Mouse (Mus musculus) embryonic facial prominence, embryonic 13.5 days (tissue): ENCODE results near the gene Cnr2. TPM values are rescaled to one million over a fixed set of nuclear protein-coding genes. Genes with fewer than 3 reads are reported as not detected.
"Not testable (repeated sequence)": the region's sequence is repeated elsewhere in the genome, so short reads cannot be mapped to it uniquely, and the experiment has no call there.

Source experiments
- ATAC-seq: fragments of 200-750 bp; cut with Nextera tagmentation; 2 replicates; pipeline ENCODE4 v1.8.0; 2017; ENCODE audit warnings: low read depth; ENCODE audit not compliant: insufficient number of reproducible peaks, insufficient read depth, low FRiP score, low TSS enrichment
- H3K27ac ChIP-seq: fragments of 300-500 bp; sonication (generic); 2 replicates; pipeline ENCODE4 v1.5.1; 2015; ENCODE audit warnings: moderate library complexity, mild to moderate bottlenecking, inconsistent platforms
- H3K27me3 ChIP-seq: fragments of 300-500 bp; sonication (generic); 2 replicates; pipeline ENCODE4 v1.6.1; 2015; ENCODE audit warnings: mild to moderate bottlenecking, inconsistent platforms
- H3K36me3 ChIP-seq: fragments of 300-500 bp; sonication (generic); 2 replicates; pipeline ENCODE4 v1.6.1; 2015; ENCODE audit warnings: mild to moderate bottlenecking, inconsistent platforms
- H3K4me1 ChIP-seq: fragments of 300-500 bp; sonication (generic); 2 replicates; pipeline ENCODE4 v1.6.1; 2015; ENCODE audit warnings: inconsistent platforms
- H3K4me2 ChIP-seq: fragments of 300-500 bp; sonication (generic); 2 replicates; pipeline ENCODE4 v1.6.1; 2015; ENCODE audit warnings: moderate library complexity, mild to moderate bottlenecking, inconsistent platforms
- H3K4me3 ChIP-seq: fragments of 300-500 bp; sonication (generic); 2 replicates; pipeline ENCODE4 v1.5.1; 2015; ENCODE audit warnings: mild to moderate bottlenecking, inconsistent platforms
- H3K9ac ChIP-seq: fragments of 300-500 bp; sonication (generic); 2 replicates; pipeline ENCODE4 v1.6.1; 2015; ENCODE audit warnings: mild to moderate bottlenecking, inconsistent platforms
- H3K9me3 ChIP-seq: fragments of 300-500 bp; sonication (generic); 2 replicates; pipeline ENCODE4 v1.6.1; 2016; ENCODE audit warnings: inconsistent platforms
- WGBS: fragments of 180-500 bp; shearing (Covaris S2); methylation state at CpG from one replicate; pipeline ENCODE4 v1.1.7; 2015; ENCODE audit warnings: mixed read lengths; 5-methylcytosine and 5-hydroxymethylcytosine counted together
- polyA plus RNA-seq: library from polyadenylated mRNA; unstranded; fragments of >200 nt; fragmentation: Nextera tagmentation; extraction: Ambion mirVana; gene quantifications from 2 replicates; pipeline ENCODE4 v1.2.1, GENCODE M21; 2015

The Cnr2 gene
- polyA plus RNA-seq, 1 experiment from 2014 or later = 0.51 TPM

- WGBS = 80% methylated on average over 9 of the region's 9 CpGs
- ATAC-seq = no peak
- H3K9ac ChIP-seq = no peak overlapping the region
- no peaks in the 10 kb centered on the region for H3K27me3 ChIP-seq
- H3K9me3 ChIP-seq = no peaks in the 10 kb centered on the region
- no peak overlapping the region for H3K4me2 ChIP-seq
- peaks cover 56% of the 10 kb centered on the region for H3K36me3 ChIP-seq
- no peaks in the 10 kb centered on the region for H3K4me1 ChIP-seq
- no peak overlapping the region for H3K4me3 ChIP-seq
- H3K27ac ChIP-seq = no peak overlapping the region
These were observed 33.2 kb downstream of the Cnr2 start for GRCm38 (mm10) chr4:135928376-135928775.

- H3K27me3 ChIP-seq = no peaks in the 10 kb centered on the region
- no peaks in the 10 kb centered on the region for H3K4me1 ChIP-seq
- ATAC-seq = no peak
- no peaks in the 10 kb centered on the region for H3K9me3 ChIP-seq
- 83% methylated on average over 5 of the region's 5 CpGs for WGBS
- no peak overlapping the region for H3K4me3 ChIP-seq
- no peak overlapping the region for H3K27ac ChIP-seq
- H3K4me2 ChIP-seq = no peak overlapping the region
- H3K9ac ChIP-seq = no peak overlapping the region
- H3K36me3 ChIP-seq = peaks cover 58% of the 10 kb centered on the region
These were observed 34.2 kb downstream of the Cnr2 start for GRCm38 (mm10) chr4:135929405-135929804.

GRCm38 (mm10) chr4:135929828-135930227 lies 34.6 kb downstream of the Cnr2 start:
- Histone ChIP-seq H3K4me2 (no peak overlapping the region), H3K4me1 (no peaks in the 10 kb centered on the region), H3K4me3 (no peak overlapping the region), H3K9ac (no peak overlapping the region), H3K27me3 (no peaks in the 10 kb centered on the region), H3K36me3 (peaks cover 58% of the 10 kb centered on the region), H3K9me3 (no peaks in the 10 kb centered on the region), H3K27ac (no peak overlapping the region)
- ATAC-seq = no peak
- 90% methylated on average over 9 of the region's 9 CpGs for WGBS

- Histone ChIP-seq H3K9me3 (no peaks in the 10 kb centered on the region), H3K36me3 (peaks cover 59% of the 10 kb centered on the region), H3K4me2 (no peak overlapping the region), H3K4me3 (no peak overlapping the region), H3K9ac (no peak overlapping the region), H3K27me3 (no peaks in the 10 kb centered on the region), H3K27ac (no peak overlapping the region), H3K4me1 (no peaks in the 10 kb centered on the region)
- ATAC-seq = no peak
- 90% methylated on average over 8 of the region's 8 CpGs for WGBS
These were observed 35.0 kb downstream of the Cnr2 start for GRCm38 (mm10) chr4:135930239-135930638.

- 65% methylated on average over 5 of the region's 5 CpGs for WGBS
- Histone ChIP-seq H3K4me3 (no peak overlapping the region), H3K9me3 (no peaks in the 10 kb centered on the region), H3K9ac (no peak overlapping the region), H3K27ac (no peak overlapping the region), H3K27me3 (no peaks in the 10 kb centered on the region), H3K36me3 (peaks cover 57% of the 10 kb centered on the region), H3K4me2 (no peak overlapping the region), H3K4me1 (no peaks in the 10 kb centered on the region)
- ATAC-seq = no peak
These were observed 36.6 kb downstream of the Cnr2 start for GRCm38 (mm10) chr4:135931832-135932231.

GRCm38 (mm10) chr4:135934708-135935500 lies 39.7 kb downstream of the Cnr2 start:
- 47% methylated on average over 12 of the region's 12 CpGs for WGBS
- Histone ChIP-seq H3K9ac (no peak overlapping the region), H3K4me2 (no peak overlapping the region), H3K4me1 (no peaks in the 10 kb centered on the region), H3K4me3 (no peak overlapping the region), H3K27me3 (no peaks in the 10 kb centered on the region), H3K36me3 (peaks cover 74% of the 10 kb centered on the region), H3K27ac (no peak overlapping the region), H3K9me3 (no peaks in the 10 kb centered on the region)
- no peak for ATAC-seq

GRCm38 (mm10) chr4:135935502-135935901 lies 40.3 kb downstream of the Cnr2 start:
- ATAC-seq = no peak

GRCm38 (mm10) chr4:135938858-135939257 lies 43.7 kb downstream of the Cnr2 start:
- Histone ChIP-seq H3K9ac (no peak overlapping the region), H3K36me3 (peaks cover 51% of the 10 kb centered on the region), H3K4me2 (no peak overlapping the region), H3K27me3 (no peaks in the 10 kb centered on the region), H3K4me3 (no peak overlapping the region), H3K27ac (no peak overlapping the region), H3K9me3 (no peaks in the 10 kb centered on the region), H3K4me1 (no peaks in the 10 kb centered on the region)
- WGBS = 79% methylated on average over 7 of the region's 7 CpGs
- no peak for ATAC-seq

More at GRCm38 (mm10) chr4:135935502-135935901, 40.3 kb downstream of the Cnr2 start:
- Histone ChIP-seq H3K4me2 (no peak overlapping the region), H3K36me3 (peaks cover 72% of the 10 kb centered on the region), H3K27me3 (no peaks in the 10 kb centered on the region), H3K27ac (no peak overlapping the region), H3K4me1 (no peaks in the 10 kb centered on the region), H3K9ac (no peak overlapping the region), H3K4me3 (no peak overlapping the region), H3K9me3 (no peaks in the 10 kb centered on the region)
- 50% methylated on average over 5 of the region's 5 CpGs for WGBS

- H3K4me1 ChIP-seq, H3K9me3 ChIP-seq, ATAC-seq, H3K27me3 ChIP-seq, H3K4me3 ChIP-seq, H3K27ac ChIP-seq, H3K9ac ChIP-seq, H3K4me2 ChIP-seq: not testable (repeated sequence)
- 87% methylated on average over 8 of the region's 8 CpGs for WGBS
- H3K36me3 ChIP-seq = peaks cover 33% of the 10 kb centered on the region
These were observed 45.8 kb downstream of the Cnr2 start for GRCm38 (mm10) chr4:135941026-135941425.

- no peak overlapping the region for H3K4me3 ChIP-seq
- no peaks in the 10 kb centered on the region for H3K27me3 ChIP-seq
- 87% methylated on average over 6 of the region's 6 CpGs for WGBS
- H3K27ac ChIP-seq = no peak overlapping the region
- H3K36me3 ChIP-seq = peaks cover 28% of the 10 kb centered on the region
- no peak overlapping the region for H3K9ac ChIP-seq
- H3K4me2 ChIP-seq = no peak overlapping the region
- no peaks in the 10 kb centered on the region for H3K9me3 ChIP-seq
- peaks cover 7% of the 10 kb centered on the region; the same call in 1 of the 2 replicates for H3K4me1 ChIP-seq
- ATAC-seq = no peak
These were observed 47.0 kb downstream of the Cnr2 start for GRCm38 (mm10) chr4:135942193-135942592.

- ATAC-seq = no peak
- peaks cover 22% of the 10 kb centered on the region for H3K36me3 ChIP-seq
- no peak overlapping the region for H3K9ac ChIP-seq
- no peak overlapping the region for H3K4me2 ChIP-seq
- peaks cover 15% of the 10 kb centered on the region for H3K4me1 ChIP-seq
- 0 out of 2 replicates have a peak overlapping the region, but pooled peaks have one; percentile 33 for H3K27ac ChIP-seq
- WGBS = 55% methylated on average over 4 of the region's 4 CpGs
- H3K4me3 ChIP-seq = no peak overlapping the region
- no peaks in the 10 kb centered on the region for H3K9me3 ChIP-seq
- H3K27me3 ChIP-seq = no peaks in the 10 kb centered on the region
These were observed 48.2 kb downstream of the Cnr2 start for GRCm38 (mm10) chr4:135943389-135943788.

- ATAC-seq = no peak
- Histone ChIP-seq H3K4me1 (peaks cover 15% of the 10 kb centered on the region), H3K4me3 (peak overlapping the region; percentile 84), H3K36me3 (peaks cover 11% of the 10 kb centered on the region), H3K9me3 (no peaks in the 10 kb centered on the region), H3K27ac (no peak overlapping the region), H3K9ac (peak overlapping the region; percentile 80; the same call in 1 of the 2 replicates), H3K4me2 (peak overlapping the region; percentile 81), H3K27me3 (no peaks in the 10 kb centered on the region)
- WGBS = 73% methylated on average over 10 of the region's 10 CpGs
These were observed 50.5 kb downstream of the Cnr2 start for GRCm38 (mm10) chr4:135945706-135946105.
